Mouse (Mus musculus) limb, embryonic 15.5 days (tissue): Measurements from ENCODE around the gene Coil. TPM values are rescaled to one million over a fixed set of nuclear protein-coding genes. Genes with fewer than 3 reads are reported as not detected.
"Not testable (repeated sequence)": the region's sequence is repeated elsewhere in the genome, so short reads cannot be mapped to it uniquely, and the experiment has no call there.

Source experiments
- ATAC-seq: fragments of 200-750 bp; cut with Nextera tagmentation; 2 replicates; pipeline ENCODE4 v1.8.0; 2017; ENCODE audit warnings: low read depth, moderate TSS enrichment; ENCODE audit not compliant: insufficient number of reproducible peaks, low FRiP score, low TSS enrichment
- H3K27ac ChIP-seq: fragments of 300-500 bp; sonication (generic); 2 replicates; pipeline ENCODE4 v1.5.1; 2015; ENCODE audit warnings: moderate library complexity, mild to moderate bottlenecking, inconsistent platforms
- H3K27me3 ChIP-seq: fragments of 300-500 bp; sonication (generic); 2 replicates; pipeline ENCODE4 v1.6.1; 2015; ENCODE audit warnings: inconsistent platforms
- H3K36me3 ChIP-seq: fragments of 300-500 bp; sonication (generic); 2 replicates; pipeline ENCODE4 v1.6.1; 2015; ENCODE audit warnings: inconsistent platforms
- H3K4me1 ChIP-seq: fragments of 300-500 bp; sonication (generic); 2 replicates; pipeline ENCODE4 v1.6.1; 2015; ENCODE audit warnings: inconsistent platforms
- H3K4me2 ChIP-seq: fragments of 300-500 bp; sonication (generic); 2 replicates; pipeline ENCODE4 v1.6.1; 2015; ENCODE audit warnings: mild to moderate bottlenecking, inconsistent platforms
- H3K4me3 ChIP-seq: fragments of 300-500 bp; sonication (generic); 2 replicates; pipeline ENCODE4 v1.5.1; 2015; ENCODE audit warnings: mild to moderate bottlenecking, inconsistent platforms
- H3K9ac ChIP-seq: fragments of 300-500 bp; sonication (generic); 2 replicates; pipeline ENCODE4 v1.6.1; 2015; ENCODE audit warnings: inconsistent platforms
- H3K9me3 ChIP-seq: fragments of 300-500 bp; sonication (generic); 2 replicates; pipeline ENCODE4 v1.6.1; 2016; ENCODE audit warnings: inconsistent platforms
- WGBS: fragments of 180-500 bp; shearing (Covaris S2); methylation state at CpG from one replicate; pipeline ENCODE4 v1.1.7; 2015; 5-methylcytosine and 5-hydroxymethylcytosine counted together
- polyA plus RNA-seq: library from polyadenylated mRNA; unstranded; fragments of >200 nt; fragmentation: Nextera tagmentation; extraction: Ambion mirVana; gene quantifications from 2 replicates; pipeline ENCODE4 v1.2.1, GENCODE M21; 2015

Coil gene
- polyA plus RNA-seq, 1 experiment from 2014 or later = 15.6 TPM

- H3K4me1 ChIP-seq = peaks cover 12% of the 10 kb centered on the region
- WGBS = 91% methylated on average over 5 of the region's 5 CpGs
Measured at GRCm38 (mm10) chr11:88977188-88977587, 7.1 kb downstream of the Coil start.

GRCm38 (mm10) chr11:88981337-88981736 is 11.3 kb downstream of the Coil start:
- no peak overlapping the region for H3K9ac ChIP-seq
- ATAC-seq = no peak
- WGBS = 88% methylated on average over 8 of the region's 8 CpGs

More at GRCm38 (mm10) chr11:88977188-88977587, 7.1 kb downstream of the Coil start:
- Histone ChIP-seq H3K27ac (no peak overlapping the region), H3K36me3 (peaks cover 10% of the 10 kb centered on the region), H3K4me2 (no peak overlapping the region), H3K9ac (no peak overlapping the region), H3K27me3 (no peaks in the 10 kb centered on the region), H3K9me3 (no peaks in the 10 kb centered on the region), H3K4me3 (no peak overlapping the region)
- no peak for ATAC-seq

GRCm38 (mm10) chr11:88986616-88987015 is 16.6 kb downstream of the Coil start:
- WGBS = 87% methylated on average over 10 of the region's 10 CpGs

More at GRCm38 (mm10) chr11:88981337-88981736, 11.3 kb downstream of the Coil start:
- Histone ChIP-seq H3K36me3 (peaks cover 32% of the 10 kb centered on the region), H3K4me2 (no peak overlapping the region), H3K4me3 (no peak overlapping the region), H3K4me1 (no peaks in the 10 kb centered on the region), H3K27me3 (no peaks in the 10 kb centered on the region), H3K27ac (no peak overlapping the region), H3K9me3 (no peaks in the 10 kb centered on the region)

GRCm38 (mm10) chr11:88988956-88989355 is 18.9 kb downstream of the Coil start:
- H3K4me2 ChIP-seq = no peak overlapping the region
- no peaks in the 10 kb centered on the region for H3K27me3 ChIP-seq
- H3K36me3 ChIP-seq = peaks cover 48% of the 10 kb centered on the region
- 77% methylated on average over 5 of the region's 5 CpGs for WGBS
- H3K4me3 ChIP-seq = no peak overlapping the region
- ATAC-seq = no peak
- H3K9me3 ChIP-seq = no peaks in the 10 kb centered on the region
- no peak overlapping the region for H3K27ac ChIP-seq
- H3K4me1 ChIP-seq = no peaks in the 10 kb centered on the region
- no peak overlapping the region for H3K9ac ChIP-seq

More at GRCm38 (mm10) chr11:88986616-88987015, 16.6 kb downstream of the Coil start:
- Histone ChIP-seq H3K4me3 (no peak overlapping the region), H3K9me3 (no peaks in the 10 kb centered on the region), H3K27me3 (no peaks in the 10 kb centered on the region), H3K36me3 (peaks cover 61% of the 10 kb centered on the region), H3K27ac (no peak overlapping the region), H3K4me1 (no peaks in the 10 kb centered on the region), H3K4me2 (no peak overlapping the region), H3K9ac (no peak overlapping the region)
- no peak for ATAC-seq

- no peaks in the 10 kb centered on the region for H3K4me1 ChIP-seq
- H3K27me3 ChIP-seq = no peaks in the 10 kb centered on the region
- H3K9me3 ChIP-seq = no peaks in the 10 kb centered on the region
- no peak overlapping the region for H3K9ac ChIP-seq
- H3K27ac ChIP-seq = no peak overlapping the region
- no peak overlapping the region for H3K4me3 ChIP-seq
- H3K36me3 ChIP-seq = peaks cover 46% of the 10 kb centered on the region
- no peak overlapping the region for H3K4me2 ChIP-seq
- ATAC-seq = no peak
- 76% methylated on average over 5 of the region's 5 CpGs for WGBS
Measured at GRCm38 (mm10) chr11:88989530-88989929, 19.5 kb downstream of the Coil start.

GRCm38 (mm10) chr11:88993186-88993585 is 23.1 kb downstream of the Coil start:
- Histone ChIP-seq H3K9ac (no peak overlapping the region), H3K27me3 (0 out of 2 replicates have a peak, but pooled peaks cover 2% of the 10 kb centered on the region), H3K4me1 (no peaks in the 10 kb centered on the region), H3K9me3 (no peaks in the 10 kb centered on the region), H3K4me2 (no peak overlapping the region), H3K4me3 (no peak overlapping the region), H3K27ac (no peak overlapping the region), H3K36me3 (peaks cover 16% of the 10 kb centered on the region)
- no peak for ATAC-seq
- 49% methylated on average over 7 of the region's 7 CpGs for WGBS

GRCm38 (mm10) chr11:88993625-88994024 is 23.6 kb downstream of the Coil start:
- Histone ChIP-seq H3K9ac (no peak overlapping the region), H3K4me3 (no peak overlapping the region), H3K27me3 (peaks cover 3% of the 10 kb centered on the region), H3K4me1 (no peaks in the 10 kb centered on the region), H3K27ac (no peak overlapping the region), H3K9me3 (no peaks in the 10 kb centered on the region), H3K36me3 (peaks cover 14% of the 10 kb centered on the region), H3K4me2 (no peak overlapping the region)
- 22% methylated on average over 5 of the region's 5 CpGs for WGBS
- ATAC-seq = no peak

GRCm38 (mm10) chr11:88994492-88994891 is 24.4 kb downstream of the Coil start:
- Histone ChIP-seq H3K27ac (no peak overlapping the region), H3K4me3 (no peak overlapping the region), H3K4me1 (peaks cover 6% of the 10 kb centered on the region; the same call in 1 of the 2 replicates), H3K27me3 (peaks cover 12% of the 10 kb centered on the region), H3K9ac (no peak overlapping the region), H3K9me3 (no peaks in the 10 kb centered on the region), H3K36me3 (peaks cover 7% of the 10 kb centered on the region), H3K4me2 (no peak overlapping the region)
- WGBS = 87% methylated on average over 7 of the region's 7 CpGs
- ATAC-seq = no peak

GRCm38 (mm10) chr11:88995616-88996015 is 25.6 kb downstream of the Coil start:
- Histone ChIP-seq H3K27me3 (peaks cover 19% of the 10 kb centered on the region), H3K4me3 (no peak overlapping the region), H3K9ac (no peak overlapping the region), H3K36me3 (peaks cover 5% of the 10 kb centered on the region), H3K9me3 (no peaks in the 10 kb centered on the region), H3K4me2 (no peak overlapping the region), H3K4me1 (peaks cover 8% of the 10 kb centered on the region; the same call in 1 of the 2 replicates), H3K27ac (no peak overlapping the region)
- WGBS = 80% methylated on average over 2 of the region's 2 CpGs
- no peak for ATAC-seq

GRCm38 (mm10) chr11:88996427-88996826 is 26.4 kb downstream of the Coil start:
- H3K9ac ChIP-seq = no peak overlapping the region
- H3K9me3 ChIP-seq = no peaks in the 10 kb centered on the region
- H3K4me1 ChIP-seq = peaks cover 8% of the 10 kb centered on the region; the same call in 1 of the 2 replicates
- H3K36me3 ChIP-seq = no peaks in the 10 kb centered on the region; the same call in 1 of the 2 replicates
- no peak overlapping the region for H3K4me2 ChIP-seq
- H3K27ac ChIP-seq = no peak overlapping the region
- 68% methylated on average over 7 of the region's 7 CpGs for WGBS
- no peak overlapping the region for H3K4me3 ChIP-seq
- H3K27me3 ChIP-seq = peaks cover 19% of the 10 kb centered on the region
- no peak for ATAC-seq

GRCm38 (mm10) chr11:88997343-88997742 is 27.3 kb downstream of the Coil start:
- H3K4me2 ChIP-seq, ATAC-seq, H3K27ac ChIP-seq, H3K9me3 ChIP-seq, H3K36me3 ChIP-seq, H3K4me3 ChIP-seq, H3K9ac ChIP-seq, H3K4me1 ChIP-seq: not testable (repeated sequence)
- H3K27me3 ChIP-seq = peaks cover 19% of the 10 kb centered on the region
- WGBS = 79% methylated on average over 5 of the region's 5 CpGs

- Histone ChIP-seq H3K27me3 (peaks cover 19% of the 10 kb centered on the region), H3K4me3 (no peak overlapping the region), H3K4me2 (no peak overlapping the region), H3K27ac (no peak overlapping the region), H3K36me3 (no peaks in the 10 kb centered on the region), H3K9ac (no peak overlapping the region), H3K4me1 (peaks cover 13% of the 10 kb centered on the region; the same call in 1 of the 2 replicates), H3K9me3 (no peaks in the 10 kb centered on the region)
- no peak for ATAC-seq
- 27% methylated on average over 3 of the region's 3 CpGs for WGBS
Measured at GRCm38 (mm10) chr11:88998406-88998805, 28.4 kb downstream of the Coil start.
